Mouse (Mus musculus) MEL (cell line): ENCODE measurements around the gene Tap2. TPM values are rescaled to one million over a fixed set of nuclear protein-coding genes. Genes with fewer than 3 reads are reported as not detected.

Experiments used
- polyA plus RNA-seq, 2 experiments: library from polyadenylated mRNA; stranded (reverse) in 1 of 2; unstranded in 1 of 2; fragments of >175 nt in 1 of 2; fragments of >200 nt in 1 of 2; gene quantifications; 2 replicates each; pipeline versions ENCODE4 v1.2.1 to v1.2.4; 2012; ENCODE audit warnings: low replicate concordance in 2 of 2, low read depth in 1 of 2; ENCODE audit not compliant: insufficient read length in 2 of 2, insufficient read depth in 1 of 2, missing spikeins in 1 of 2
- total RNA-seq: library from RNA; depleted of rRNA; stranded (reverse); fragments of 300-350 nt; gene quantifications from 2 replicates; pipeline ENCODE4 v1.2.3, GENCODE M21; 2012; rRNA removed

The Tap2 gene
- total and polyA plus RNA-seq, 3 experiments, result 48.5 to 63.0 TPM; not detected in 1

Other genes starting within 250 kb of the Tap2 start
- gene Vps52, start 247.7 kb upstream of the Tap2 start, total RNA-seq, result 20.6 and 23.6 TPM in 2 replicates
- gene Vps52, start 247.7 kb upstream of the Tap2 start, polyA plus RNA-seq, result 10 to 100 TPM in 1 of 2 experiments, not detected in 1; 40.7 TPM
- gene Rps18, start 247.5 kb upstream of the Tap2 start, total RNA-seq, result 252 and 286 TPM in 2 replicates
- gene Rps18, start 247.5 kb upstream of the Tap2 start, polyA plus RNA-seq, result 1,000 to 10,000 TPM in 1 of 2 experiments, not detected in 1; 1,183 TPM
- gene H2-K1, start 203.2 kb upstream of the Tap2 start, total RNA-seq, result 81.1 and 87.9 TPM in 2 replicates
- gene H2-K1, start 203.2 kb upstream of the Tap2 start, polyA plus RNA-seq, result 100 to 1,000 TPM in 1 of 2 experiments, not detected in 1; 113 TPM
- 12.4 and 18.3 TPM in 2 replicates for gene Ring1, start 178.8 kb upstream of the Tap2 start, total RNA-seq
- gene Ring1, start 178.8 kb upstream of the Tap2 start, polyA plus RNA-seq, result 10 to 100 TPM in 1 of 2 experiments, not detected in 1; 28.4 TPM
- gene H2-Ke6, start 175.5 kb upstream of the Tap2 start, total RNA-seq, result 19.6 and 24.1 TPM in 2 replicates
- gene H2-Ke6, start 175.5 kb upstream of the Tap2 start, polyA plus RNA-seq, result 10 to 100 TPM in 1 of 2 experiments, not detected in 1; 34.4 TPM
- gene Slc39a7, start 171.8 kb upstream of the Tap2 start, total RNA-seq, result 125 and 152 TPM in 2 replicates
- 100 to 1,000 TPM in 1 of 2 experiments, not detected in 1; 150 TPM for gene Slc39a7, start 171.8 kb upstream of the Tap2 start, polyA plus RNA-seq
- gene Rxrb, start 171.7 kb upstream of the Tap2 start, total RNA-seq, result 37.2 and 37.6 TPM in 2 replicates
- 10 to 100 TPM in 1 of 2 experiments, not detected in 1; 63.4 TPM for gene Rxrb, start 171.7 kb upstream of the Tap2 start, polyA plus RNA-seq
- gene Col11a2, start 164.1 kb upstream of the Tap2 start, total RNA-seq, result 4.6 and 4.8 TPM in 2 replicates
- 10 to 100 TPM in 1 of 2 experiments, not detected in 1; 14.5 TPM for gene Col11a2, start 164.1 kb upstream of the Tap2 start, polyA plus RNA-seq
- gene H2-Oa, start 111.2 kb upstream of the Tap2 start, total RNA-seq, result 2.2 and 2.6 TPM in 2 replicates
- 1 to 10 TPM in 1 of 2 experiments, not detected in 1; 3.9 TPM for gene H2-Oa, start 111.2 kb upstream of the Tap2 start, polyA plus RNA-seq
- 26.1 and 38.3 TPM in 2 replicates for gene H2-DMa, start 84.0 kb upstream of the Tap2 start, total RNA-seq
- gene H2-DMa, start 84.0 kb upstream of the Tap2 start, polyA plus RNA-seq, result 10 to 100 TPM in 1 of 2 experiments, not detected in 1; 38.7 TPM
- gene Brd2, start 80.9 kb upstream of the Tap2 start, total RNA-seq, result 97.2 and 99.5 TPM in 2 replicates
- 100 to 1,000 TPM; 189 to 252 TPM for gene Brd2, start 80.9 kb upstream of the Tap2 start, polyA plus RNA-seq
- gene H2-DMb2, start 60.2 kb upstream of the Tap2 start, total RNA-seq, result 0.77 and 0.82 TPM in 2 replicates
- 1 to 10 TPM in 1 of 2 experiments, not detected in 1; 1.5 TPM for gene H2-DMb2, start 60.2 kb upstream of the Tap2 start, polyA plus RNA-seq
- gene H2-DMb1, start 50.5 kb upstream of the Tap2 start, total RNA-seq, result not detected in 2 replicates
- gene H2-DMb1, start 50.5 kb upstream of the Tap2 start, polyA plus RNA-seq, result under 1 TPM in 1 of 2 experiments, not detected in 1; 0.67 TPM
- gene Tap1, start 16.0 kb upstream of the Tap2 start, total RNA-seq, result 24.6 and 30.7 TPM in 2 replicates
- 10 to 100 TPM in 1 of 2 experiments, not detected in 1; 46.6 TPM for gene Tap1, start 16.0 kb upstream of the Tap2 start, polyA plus RNA-seq
- gene Psmb9, start 15.8 kb upstream of the Tap2 start, total RNA-seq, result 23.3 and 24.9 TPM in 2 replicates
- gene Psmb9, start 15.8 kb upstream of the Tap2 start, polyA plus RNA-seq, result 10 to 100 TPM in 1 of 2 experiments, not detected in 1; 14.7 TPM
- 129 and 144 TPM in 2 replicates for gene Psmb8, start 5.8 kb upstream of the Tap2 start, total RNA-seq
- gene Psmb8, start 5.8 kb upstream of the Tap2 start, polyA plus RNA-seq, result 100 to 1,000 TPM in 1 of 2 experiments, not detected in 1; 133 TPM
- gene H2-Ob, start 35.4 kb downstream of the Tap2 start, total RNA-seq, result 0.75 and 0.81 TPM in 2 replicates
- 1 to 10 TPM in 1 of 2 experiments, not detected in 1; 2.0 TPM for gene H2-Ob, start 35.4 kb downstream of the Tap2 start, polyA plus RNA-seq
- gene H2-Ab1, start 54.2 kb downstream of the Tap2 start, total RNA-seq, result not detected in 2 replicates
- not detected for gene H2-Ab1, start 54.2 kb downstream of the Tap2 start, polyA plus RNA-seq
- gene H2-Aa, start 84.3 kb downstream of the Tap2 start, total RNA-seq, result not detected in 2 replicates
- not detected for gene H2-Aa, start 84.3 kb downstream of the Tap2 start, polyA plus RNA-seq
- gene H2-Eb1, start 102.3 kb downstream of the Tap2 start, total RNA-seq, result 0.15 TPM in 1 of 2 replicates, not detected in the other
- under 1 TPM in 1 of 2 experiments, not detected in 1; 0.07 TPM for gene H2-Eb1, start 102.3 kb downstream of the Tap2 start, polyA plus RNA-seq
- not detected in 2 replicates for gene H2-Eb2, start 122.1 kb downstream of the Tap2 start, total RNA-seq
- gene H2-Eb2, start 122.1 kb downstream of the Tap2 start, polyA plus RNA-seq, result not detected
- gene Btnl2, start 151.3 kb downstream of the Tap2 start, total RNA-seq, result not detected in 2 replicates
- not detected for gene Btnl2, start 151.3 kb downstream of the Tap2 start, polyA plus RNA-seq
- gene Btnl1, start 173.6 kb downstream of the Tap2 start, total RNA-seq, result not detected in 2 replicates
- gene Btnl1, start 173.6 kb downstream of the Tap2 start, polyA plus RNA-seq, result under 1 TPM in 1 of 2 experiments, not detected in 1; 0.17 TPM
- not detected in 2 replicates for gene BC051142, start 195.3 kb downstream of the Tap2 start, total RNA-seq
- gene BC051142, start 195.3 kb downstream of the Tap2 start, polyA plus RNA-seq, result under 1 TPM in 1 of 2 experiments, not detected in 1; 0.06 TPM